In the genomic region with DNA sequence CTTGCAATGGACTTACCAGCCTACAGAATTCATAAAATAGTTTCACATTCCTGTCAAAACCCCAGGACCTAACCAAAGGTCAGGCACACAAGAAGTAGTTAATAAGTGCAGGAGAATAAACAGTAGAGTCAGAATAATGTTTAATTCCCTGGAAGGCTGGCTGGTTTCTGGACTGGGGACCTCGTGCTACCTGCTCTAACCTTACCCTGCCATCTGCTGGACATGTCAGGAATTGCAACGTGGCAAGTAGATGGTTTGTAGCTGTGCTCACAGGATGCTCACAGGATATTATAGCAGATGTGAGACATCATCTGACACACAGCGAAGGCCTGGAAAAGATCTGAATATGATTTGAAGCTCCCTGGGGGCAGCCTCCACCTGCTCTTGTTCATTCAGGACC, we compare ENCODE assay signal across 8 mouse cellular contexts. TPM values are rescaled to one million over a fixed set of nuclear protein-coding genes. Genes with fewer than 3 reads are reported as not detected.
DNase-seq lines count a peak whose midpoint lies in the region; ATAC-seq and TF ChIP-seq lines count a peak whose summit lies in the region.

No protein-coding gene starts in this region.

- ATAC-seq in midbrain, postnatal 0 days (ENCODE audit: low FRiP score): peak; percentile 39; the same call in 1 of the 2 replicates

- TF ChIP-seq CTCF in kidney, adult 2 months (conservative IDR thresholded peaks at IDR 0.05; ENCODE audit: insufficient read depth, insufficient read length, low read depth, low read length): peak; percentile 99
- TF ChIP-seq CTCF in midbrain, postnatal 0 days (IDR thresholded peaks at IDR 0.05): peak; percentile 98

- H3K27ac ChIP-seq in kidney, adult 2 months (ENCODE audit: insufficient read depth, low read depth, low read length): peak overlapping the region; percentile 28; the same call in 1 of the 2 replicates
- no peak overlapping the region for H3K27ac ChIP-seq in midbrain, postnatal 0 days (ENCODE audit: low read depth, low read length)

- H3K9me3 ChIP-seq in midbrain, postnatal 0 days (ENCODE audit: low read length): no peaks in the 10 kb centered on the region

- H3K4me2 ChIP-seq in midbrain, postnatal 0 days (ENCODE audit: low read depth, low read length, poor library complexity, severe bottlenecking): no peak overlapping the region

- peaks cover 13% of the 10 kb centered on the region for H3K4me1 ChIP-seq in kidney, adult 2 months (ENCODE audit: control insufficient read depth, insufficient read depth, low read length)
- no peaks in the 10 kb centered on the region for H3K4me1 ChIP-seq in midbrain, postnatal 0 days (ENCODE audit: insufficient read depth, low read length)

- H3K9ac ChIP-seq in midbrain, postnatal 0 days (replicated peaks; ENCODE audit: low read length, poor library complexity, severe bottlenecking): no peak overlapping the region

- no peaks in the 10 kb centered on the region for H3K27me3 ChIP-seq in kidney, adult 2 months (replicated peaks; ENCODE audit: control insufficient read depth, insufficient read depth, low read length)
- H3K27me3 ChIP-seq in midbrain, postnatal 0 days (ENCODE audit: insufficient read depth, low read length): no peaks in the 10 kb centered on the region

- intact Hi-C loops in gastrocnemius, postnatal 14 days (cut with DNase I; ENCODE audit: low total_unique reads): no loop called here
- intact Hi-C loops in left cerebral cortex, postnatal 4 days (cut with DNase I): loop anchor here (5.0 kb wide), 1 partner anchor 201 kb away; no protein-coding TSS in a partner anchor

- no peak overlapping the region for H3K4me3 ChIP-seq in kidney, adult 2 months (ENCODE audit: insufficient read depth, low read depth, low read length)
- H3K4me3 ChIP-seq in midbrain, postnatal 0 days (ENCODE audit: low read depth, low read length): no peak overlapping the region

- no peaks in the 10 kb centered on the region for H3K36me3 ChIP-seq in kidney, adult 2 months (ENCODE audit: control insufficient read depth, insufficient read depth, low read length)
- no peaks in the 10 kb centered on the region for H3K36me3 ChIP-seq in midbrain, postnatal 0 days (ENCODE audit: insufficient read depth, low read length)

- peak; percentile 51 for DNase-seq in ovary, postnatal 10 days (ENCODE audit: low spot score)
- DNase-seq in ovary, adult 18-20 months (ENCODE audit: low spot score): no peak
- DNase-seq in cerebellum, postnatal 36 days: peak; percentile 80 to 86
- DNase-seq in gastrocnemius, postnatal 14 days: peak; percentile 77
- DNase-seq in kidney, adult 2 months: peak; percentile 88
- DNase-seq in left cerebral cortex, postnatal 4 days: peak; percentile 84
- peak; percentile 85 for DNase-seq in midbrain, postnatal 0 days (ENCODE audit: low spot score)
- DNase-seq in spleen, postnatal 36 days (ENCODE audit: low spot score in 2 of 2): peak; percentile 70 to 77

- 2% methylated on average over 3 of the region's 3 CpGs for WGBS in kidney, adult 2 months
- WGBS in midbrain, postnatal 0 days: 3% methylated on average over 3 of the region's 3 CpGs

- TF ChIP-seq POLR2A in kidney, adult 2 months (IDR thresholded peaks at IDR 0.05; ENCODE audit: low read depth, low read length): no peak

RNA-seq across cellular contexts. Expression of a gene that starts 7.3 kb away (rescaled TPM):
- 100 to 1,000 TPM; 113 to 172 TPM for total RNA-seq in gastrocnemius, postnatal 14 days (2021)
- polyA plus RNA-seq in kidney, adult 2 months (2012; rRNA removed): 6.7 and 10.7 TPM in 2 replicates
- total RNA-seq in left cerebral cortex, postnatal 4 days (2021): 1 to 10 TPM; 1.4 to 1.8 TPM
- 0.93 and 4.4 TPM in 2 replicates for total RNA-seq in midbrain, postnatal 0 days (2014; rRNA removed)
- polyA plus RNA-seq in midbrain, postnatal 0 days (2015; fragmentation: Nextera tagmentation; extraction: Ambion mirVana): 1.5 and 1.9 TPM in 2 replicates

RNA-seq across cellular contexts. Expression of a gene that starts 37.7 kb away (rescaled TPM):
- total RNA-seq in gastrocnemius, postnatal 14 days (2021): not detected
- 0.05 and 0.08 TPM in 2 replicates for polyA plus RNA-seq in kidney, adult 2 months (2012; rRNA removed)
- total RNA-seq in left cerebral cortex, postnatal 4 days (2021): 1 to 10 TPM; 4.9 to 7.0 TPM
- 11.2 and 14.9 TPM in 2 replicates for total RNA-seq in midbrain, postnatal 0 days (2014; rRNA removed)
- polyA plus RNA-seq in midbrain, postnatal 0 days (2015; fragmentation: Nextera tagmentation; extraction: Ambion mirVana): 8.9 and 11.2 TPM in 2 replicates

RNA-seq across cellular contexts. Expression of a gene that starts 40.0 kb away (rescaled TPM):
- 1 to 10 TPM; 3.1 to 3.6 TPM for total RNA-seq in gastrocnemius, postnatal 14 days (2021)
- polyA plus RNA-seq in kidney, adult 2 months (2012; rRNA removed): 3.9 and 4.0 TPM in 2 replicates
- total RNA-seq in left cerebral cortex, postnatal 4 days (2021): 10 to 100 TPM; 17.4 to 17.7 TPM
- 27.2 and 29.6 TPM in 2 replicates for total RNA-seq in midbrain, postnatal 0 days (2014; rRNA removed)
- 20.6 and 21.0 TPM in 2 replicates for polyA plus RNA-seq in midbrain, postnatal 0 days (2015; fragmentation: Nextera tagmentation; extraction: Ambion mirVana)

RNA-seq across cellular contexts. Expression of a gene that starts 59.1 kb away (rescaled TPM):
- under 1 TPM; 0.62 to 0.70 TPM for total RNA-seq in gastrocnemius, postnatal 14 days (2021)
- 0.81 and 0.88 TPM in 2 replicates for polyA plus RNA-seq in kidney, adult 2 months (2012; rRNA removed)
- 1 to 10 TPM; 2.6 to 5.7 TPM for total RNA-seq in left cerebral cortex, postnatal 4 days (2021)
- 9.6 and 9.7 TPM in 2 replicates for total RNA-seq in midbrain, postnatal 0 days (2014; rRNA removed)
- polyA plus RNA-seq in midbrain, postnatal 0 days (2015; fragmentation: Nextera tagmentation; extraction: Ambion mirVana): 1.1 and 1.5 TPM in 2 replicates

Comparison
In these comparisons a context has a peak if more than half of its experiments do, and no peak if none do; other contexts are left out.
1. RNA of a gene that starts 7.3 kb away (total RNA-seq): 113 to 172 TPM in gastrocnemius, postnatal 14 days; 1.4 to 1.8 TPM in left cerebral cortex, postnatal 4 days and 0.93 to 4.4 TPM in midbrain, postnatal 0 days; every median in the first group is over 10 times any median in the second.
2. RNA of a gene that starts 37.7 kb away (total RNA-seq): 11.2 to 14.9 TPM in midbrain, postnatal 0 days and 4.9 to 7.0 TPM in left cerebral cortex, postnatal 4 days; not detected in gastrocnemius, postnatal 14 days; every median in the first group is over 4 times any median in the second.